Mouse (Mus musculus): ENCODE data around the gene Vmn2r-ps130. TPM values are rescaled to one million over a fixed set of nuclear protein-coding genes. Genes with fewer than 3 reads are reported as not detected.

Vmn2r-ps130 gene
- not detected for polyA plus RNA-seq (2014; fragmentation: Illumina TruSeq; extraction: RNeasy Lipid Tissue Mini Kit (QIAGEN cat#74804); ENCODE audit: low replicate concordance)

DNA sequence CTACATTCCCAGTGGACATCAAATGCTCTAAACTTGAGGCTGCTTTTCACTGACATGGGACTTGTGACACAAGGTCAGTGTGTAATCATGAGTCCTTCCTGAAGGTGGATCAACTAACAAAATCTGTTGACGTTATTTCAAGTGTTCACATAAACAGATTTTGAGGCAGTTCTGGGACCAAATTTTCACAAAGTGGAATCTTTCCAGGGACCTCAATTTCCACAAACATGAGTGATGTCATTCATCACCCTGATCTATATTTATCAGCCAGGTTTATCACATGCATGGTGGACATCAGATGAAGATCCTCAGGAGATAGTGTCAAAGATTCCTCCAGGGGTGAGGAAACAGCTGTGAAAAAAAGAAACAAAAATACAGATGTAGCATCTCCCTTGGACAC, at the start of gene Vmn2r-ps130:
Gene Vmn2r-ps130, plus strand, starts transcription at position 301 of the 400 bp plus-strand sequence.

Other genes with a start within 250 kb of the Vmn2r-ps130 start
- gene Zfp945, start 194.0 kb upstream of the Vmn2r-ps130 start, polyA plus RNA-seq (2014; fragmentation: Illumina TruSeq; extraction: RNeasy Lipid Tissue Mini Kit (QIAGEN cat#74804); ENCODE audit: low replicate concordance), result 22.6 TPM
- not detected for gene Vmn2r113, start 118.2 kb upstream of the Vmn2r-ps130 start, polyA plus RNA-seq (2014; fragmentation: Illumina TruSeq; extraction: RNeasy Lipid Tissue Mini Kit (QIAGEN cat#74804); ENCODE audit: low replicate concordance)
- 17.7 TPM for gene Zfp40, start 132.1 kb downstream of the Vmn2r-ps130 start, polyA plus RNA-seq (2014; fragmentation: Illumina TruSeq; extraction: RNeasy Lipid Tissue Mini Kit (QIAGEN cat#74804); ENCODE audit: low replicate concordance)

Data from small intestine, adult 10 weeks (tissue).